Mouse (Mus musculus): ENCODE data around the gene Deaf1. TPM values are rescaled to one million over a fixed set of nuclear protein-coding genes. Genes with fewer than 3 reads are reported as not detected.

Deaf1 gene
- total and polyA plus RNA-seq, 3 experiments, result 3.5 to 31.6 (median 10.0) TPM

Other genes starting within 250 kb of the Deaf1 start
Only the 20 nearest of the 29 such genes appear.
- 82.0 and 106 TPM in 2 replicates for gene Hras, start 133.7 kb downstream of the Deaf1 start, total RNA-seq (2012; rRNA removed)
- 43.6 and 48.9 TPM in 2 replicates for gene Hras, start 133.7 kb downstream of the Deaf1 start, total RNA-seq (2014; rRNA removed)
- gene Hras, start 133.7 kb downstream of the Deaf1 start, polyA plus RNA-seq (2012; ENCODE audit: insufficient read length, low read depth), result 71.3 and 86.3 TPM in 2 replicates
- gene Lrrc56, start 133.5 kb downstream of the Deaf1 start, total RNA-seq (2012; rRNA removed), result 0.92 and 0.93 TPM in 2 replicates
- gene Lrrc56, start 133.5 kb downstream of the Deaf1 start, total RNA-seq (2014; rRNA removed), result 0.46 and 0.89 TPM in 2 replicates
- gene Lrrc56, start 133.5 kb downstream of the Deaf1 start, polyA plus RNA-seq (2012; ENCODE audit: insufficient read length, low read depth), result 1.0 and 1.4 TPM in 2 replicates
- gene Lmntd2, start 113.6 kb downstream of the Deaf1 start, total RNA-seq (2012; rRNA removed), result 0.50 and 1.1 TPM in 2 replicates
- 0.55 and 0.97 TPM in 2 replicates for gene Lmntd2, start 113.6 kb downstream of the Deaf1 start, total RNA-seq (2014; rRNA removed)
- gene Lmntd2, start 113.6 kb downstream of the Deaf1 start, polyA plus RNA-seq (2012; ENCODE audit: insufficient read length, low read depth), result 0.85 and 0.89 TPM in 2 replicates
- gene Rassf7, start 111.8 kb downstream of the Deaf1 start, total RNA-seq (2012; rRNA removed), result 9.4 and 11.6 TPM in 2 replicates
- gene Rassf7, start 111.8 kb downstream of the Deaf1 start, total RNA-seq (2014; rRNA removed), result 6.7 and 8.1 TPM in 2 replicates
- 4.1 and 4.6 TPM in 2 replicates for gene Rassf7, start 111.8 kb downstream of the Deaf1 start, polyA plus RNA-seq (2012; ENCODE audit: insufficient read length, low read depth)
- gene Phrf1, start 98.9 kb downstream of the Deaf1 start, total RNA-seq (2012; rRNA removed), result 51.7 and 52.5 TPM in 2 replicates
- 21.8 and 22.4 TPM in 2 replicates for gene Phrf1, start 98.9 kb downstream of the Deaf1 start, total RNA-seq (2014; rRNA removed)
- gene Phrf1, start 98.9 kb downstream of the Deaf1 start, polyA plus RNA-seq (2012; ENCODE audit: insufficient read length, low read depth), result 59.2 and 67.0 TPM in 2 replicates
- 11.2 and 26.2 TPM in 2 replicates for gene Irf7, start 61.2 kb downstream of the Deaf1 start, total RNA-seq (2012; rRNA removed)
- 10.1 and 10.5 TPM in 2 replicates for gene Irf7, start 61.2 kb downstream of the Deaf1 start, total RNA-seq (2014; rRNA removed)
- 6.5 and 7.7 TPM in 2 replicates for gene Irf7, start 61.2 kb downstream of the Deaf1 start, polyA plus RNA-seq (2012; ENCODE audit: insufficient read length, low read depth)
- gene Cdhr5, start 50.9 kb downstream of the Deaf1 start, total RNA-seq (2012; rRNA removed), result 1.0 and 1.9 TPM in 2 replicates
- gene Cdhr5, start 50.9 kb downstream of the Deaf1 start, total RNA-seq (2014; rRNA removed), result 0.31 and 0.35 TPM in 2 replicates
- 3.3 and 3.9 TPM in 2 replicates for gene Cdhr5, start 50.9 kb downstream of the Deaf1 start, polyA plus RNA-seq (2012; ENCODE audit: insufficient read length, low read depth)
- not detected in 2 replicates for gene Sct, start 48.6 kb downstream of the Deaf1 start, total RNA-seq (2012; rRNA removed)
- not detected in 2 replicates for gene Sct, start 48.6 kb downstream of the Deaf1 start, total RNA-seq (2014; rRNA removed)
- 0.49 TPM in 1 of 2 replicates, not detected in the other for gene Sct, start 48.6 kb downstream of the Deaf1 start, polyA plus RNA-seq (2012; ENCODE audit: insufficient read length, low read depth)
- gene Drd4, start 35.7 kb downstream of the Deaf1 start, total RNA-seq (2012; rRNA removed), result not detected in 2 replicates
- gene Drd4, start 35.7 kb downstream of the Deaf1 start, total RNA-seq (2014; rRNA removed), result not detected in 2 replicates
- gene Drd4, start 35.7 kb downstream of the Deaf1 start, polyA plus RNA-seq (2012; ENCODE audit: insufficient read length, low read depth), result not detected in 2 replicates
- 7.4 and 8.5 TPM in 2 replicates for gene Tmem80, start within 50 bp of the Deaf1 start, total RNA-seq (2012; rRNA removed)
- gene Tmem80, start within 50 bp of the Deaf1 start, total RNA-seq (2014; rRNA removed), result 6.4 and 8.3 TPM in 2 replicates
- 8.2 and 9.9 TPM in 2 replicates for gene Tmem80, start within 50 bp of the Deaf1 start, polyA plus RNA-seq (2012; ENCODE audit: insufficient read length, low read depth)
- gene Eps8l2, start 11.2 kb upstream of the Deaf1 start, total RNA-seq (2012; rRNA removed), result 0.50 and 1.1 TPM in 2 replicates
- gene Eps8l2, start 11.2 kb upstream of the Deaf1 start, total RNA-seq (2014; rRNA removed), result not detected in 2 replicates
- 0.51 and 0.91 TPM in 2 replicates for gene Eps8l2, start 11.2 kb upstream of the Deaf1 start, polyA plus RNA-seq (2012; ENCODE audit: insufficient read length, low read depth)
- 188 and 205 TPM in 2 replicates for gene Taldo1, start 64.5 kb upstream of the Deaf1 start, total RNA-seq (2012; rRNA removed)
- gene Taldo1, start 64.5 kb upstream of the Deaf1 start, total RNA-seq (2014; rRNA removed), result 228 and 237 TPM in 2 replicates
- 124 and 129 TPM in 2 replicates for gene Taldo1, start 64.5 kb upstream of the Deaf1 start, polyA plus RNA-seq (2012; ENCODE audit: insufficient read length, low read depth)
- 23.9 and 29.6 TPM in 2 replicates for gene Gatd1, start 86.4 kb upstream of the Deaf1 start, total RNA-seq (2012; rRNA removed)
- gene Gatd1, start 86.4 kb upstream of the Deaf1 start, total RNA-seq (2014; rRNA removed), result 26.4 and 31.4 TPM in 2 replicates
- 17.6 and 21.2 TPM in 2 replicates for gene Gatd1, start 86.4 kb upstream of the Deaf1 start, polyA plus RNA-seq (2012; ENCODE audit: insufficient read length, low read depth)
- not detected in 2 replicates for gene Cend1, start 101.8 kb upstream of the Deaf1 start, total RNA-seq (2012; rRNA removed)
- not detected in 2 replicates for gene Cend1, start 101.8 kb upstream of the Deaf1 start, total RNA-seq (2014; rRNA removed)
- gene Cend1, start 101.8 kb upstream of the Deaf1 start, polyA plus RNA-seq (2012; ENCODE audit: insufficient read length, low read depth), result not detected in 2 replicates
- gene Slc25a22, start 110.2 kb upstream of the Deaf1 start, total RNA-seq (2012; rRNA removed), result 16.1 and 20.8 TPM in 2 replicates
- gene Slc25a22, start 110.2 kb upstream of the Deaf1 start, total RNA-seq (2014; rRNA removed), result 6.1 and 6.5 TPM in 2 replicates
- 31.5 and 32.1 TPM in 2 replicates for gene Slc25a22, start 110.2 kb upstream of the Deaf1 start, polyA plus RNA-seq (2012; ENCODE audit: insufficient read length, low read depth)
- gene Pidd1, start 116.3 kb upstream of the Deaf1 start, total RNA-seq (2012; rRNA removed), result 7.8 and 9.6 TPM in 2 replicates
- 5.1 and 5.8 TPM in 2 replicates for gene Pidd1, start 116.3 kb upstream of the Deaf1 start, total RNA-seq (2014; rRNA removed)
- gene Pidd1, start 116.3 kb upstream of the Deaf1 start, polyA plus RNA-seq (2012; ENCODE audit: insufficient read length, low read depth), result 21.4 and 24.9 TPM in 2 replicates
- gene Rplp2, start 119.7 kb upstream of the Deaf1 start, total RNA-seq (2012; rRNA removed), result 3,147 and 3,416 TPM in 2 replicates
- gene Rplp2, start 119.7 kb upstream of the Deaf1 start, total RNA-seq (2014; rRNA removed), result 791 and 892 TPM in 2 replicates
- gene Rplp2, start 119.7 kb upstream of the Deaf1 start, polyA plus RNA-seq (2012; ENCODE audit: insufficient read length, low read depth), result 2,025 and 2,969 TPM in 2 replicates
- gene Pnpla2, start 127.5 kb upstream of the Deaf1 start, total RNA-seq (2012; rRNA removed), result 8.9 and 11.7 TPM in 2 replicates
- 1.5 and 2.8 TPM in 2 replicates for gene Pnpla2, start 127.5 kb upstream of the Deaf1 start, total RNA-seq (2014; rRNA removed)
- gene Pnpla2, start 127.5 kb upstream of the Deaf1 start, polyA plus RNA-seq (2012; ENCODE audit: insufficient read length, low read depth), result 25.3 and 29.6 TPM in 2 replicates
- not detected in 2 replicates for gene Cracr2b, start 133.4 kb upstream of the Deaf1 start, total RNA-seq (2012; rRNA removed)
- not detected in 2 replicates for gene Cracr2b, start 133.4 kb upstream of the Deaf1 start, total RNA-seq (2014; rRNA removed)
- not detected in 2 replicates for gene Cracr2b, start 133.4 kb upstream of the Deaf1 start, polyA plus RNA-seq (2012; ENCODE audit: insufficient read length, low read depth)
- gene Cd151, start 139.7 kb upstream of the Deaf1 start, total RNA-seq (2012; rRNA removed), result 14.9 and 15.0 TPM in 2 replicates
- gene Cd151, start 139.7 kb upstream of the Deaf1 start, total RNA-seq (2014; rRNA removed), result 10.1 and 10.6 TPM in 2 replicates
- 13.5 and 21.1 TPM in 2 replicates for gene Cd151, start 139.7 kb upstream of the Deaf1 start, polyA plus RNA-seq (2012; ENCODE audit: insufficient read length, low read depth)

All from CH12.LX (cell line).